Mouse (Mus musculus) myocyte (in vitro differentiated cells): Measurements from ENCODE around the gene Rrp9. TPM values are rescaled to one million over a fixed set of nuclear protein-coding genes. Genes with fewer than 3 reads are reported as not detected.

Experiments used
- H3K27me3 ChIP-seq: one replicate; pipeline ENCODE4 v1.6.1; 2011; ENCODE audit not compliant: control insufficient read depth, insufficient read depth, insufficient read length
- H3K36me3 ChIP-seq: one replicate; pipeline ENCODE4 v1.6.1; 2011; ENCODE audit not compliant: control insufficient read depth, insufficient read depth
- H3K4me2 ChIP-seq: one replicate; pipeline ENCODE4 v1.6.1; 2011; ENCODE audit warnings: low read depth, control low read depth
- H3K4me3 ChIP-seq: one replicate; pipeline ENCODE4 v1.5.1; 2011; ENCODE audit warnings: mild to moderate bottlenecking, control low read depth, moderate library complexity
- H3K79me2 ChIP-seq: one replicate; pipeline ENCODE4 v1.6.1; 2011; ENCODE audit not compliant: control insufficient read depth, insufficient read depth
- H3ac ChIP-seq: one replicate; pipeline ENCODE4 v1.6.1; 2011; ENCODE audit not compliant: control insufficient read depth, insufficient read length
- CEBPB ChIP-seq: IDR thresholded peaks from 2 replicates; pipeline ENCODE4 v1.6.1; 2011; ENCODE audit warnings: mild to moderate bottlenecking, moderate library complexity; ENCODE audit not compliant: poor library complexity, insufficient read depth, severe bottlenecking
- E2F4 ChIP-seq: IDR thresholded peaks from one replicate; pipeline ENCODE4 v1.6.1; 2011; ENCODE audit warnings: mild to moderate bottlenecking, control low read depth, moderate library complexity; ENCODE audit not compliant: insufficient read depth
- MAX ChIP-seq: IDR thresholded peaks from one replicate; pipeline ENCODE4 v1.6.1; 2011; ENCODE audit warnings: low read depth, mild to moderate bottlenecking, control low read depth
- MYOD1 ChIP-seq, 3 experiments: IDR thresholded peaks; one replicate each; pipeline ENCODE4 v1.6.1; 2011; ENCODE audit warnings: control low read depth in 2 of 3, low read depth in 2 of 3, mild to moderate bottlenecking in 2 of 3, moderate library complexity in 1 of 3; ENCODE audit not compliant: insufficient read length in 2 of 3, control insufficient read depth in 1 of 3
- MYOG ChIP-seq, 3 experiments: IDR thresholded peaks; one replicate each; pipeline ENCODE4 v1.6.1; 2011; ENCODE audit warnings: control low read depth in 2 of 3, low read depth in 2 of 3, mild to moderate bottlenecking in 2 of 3; ENCODE audit not compliant: insufficient read length in 2 of 3, control insufficient read depth in 1 of 3, insufficient read depth in 1 of 3
- POLR2A ChIP-seq: IDR thresholded peaks from one replicate; pipeline ENCODE4 v1.6.1; 2011; ENCODE audit warnings: low read depth, mild to moderate bottlenecking, control low read depth, moderate library complexity; ENCODE audit not compliant: insufficient read length
- POLR2AphosphoS2 ChIP-seq: IDR thresholded peaks from one replicate; pipeline ENCODE4 v1.6.1; 2011; ENCODE audit warnings: low read depth, control low read depth; ENCODE audit not compliant: insufficient read length
- REST ChIP-seq: IDR thresholded peaks from one replicate; pipeline ENCODE4 v1.6.1; 2011; ENCODE audit warnings: mild to moderate bottlenecking, control low read depth, moderate library complexity; ENCODE audit not compliant: insufficient read depth, insufficient read length
- SRF ChIP-seq: IDR thresholded peaks from one replicate; pipeline ENCODE4 v1.6.1; 2011; ENCODE audit warnings: low read depth; ENCODE audit not compliant: control insufficient read depth, insufficient read length
- TCF12 ChIP-seq: IDR thresholded peaks from one replicate; pipeline ENCODE4 v1.6.1; 2011; ENCODE audit warnings: mild to moderate bottlenecking, control low read depth; ENCODE audit not compliant: poor library complexity, insufficient read depth, severe bottlenecking
- TCF3 ChIP-seq: IDR thresholded peaks from one replicate; pipeline ENCODE4 v1.6.1; 2011; ENCODE audit warnings: low read depth, control low read depth; ENCODE audit not compliant: insufficient read length
- USF1 ChIP-seq: IDR thresholded peaks from one replicate; pipeline ENCODE4 v1.6.1; 2011; ENCODE audit warnings: low read depth, mild to moderate bottlenecking, control low read depth, moderate library complexity
- polyA plus RNA-seq: library from polyadenylated mRNA; unstranded; fragments of >200 nt; fragmentation: generic; extraction: Trizol; gene quantifications from one replicate; pipeline ENCODE4 v1.2.1, GENCODE M21; 2012; ENCODE audit warnings: missing spikeins

Rrp9 gene
- polyA plus RNA-seq, 1 experiment: 69.4 TPM

DNA sequence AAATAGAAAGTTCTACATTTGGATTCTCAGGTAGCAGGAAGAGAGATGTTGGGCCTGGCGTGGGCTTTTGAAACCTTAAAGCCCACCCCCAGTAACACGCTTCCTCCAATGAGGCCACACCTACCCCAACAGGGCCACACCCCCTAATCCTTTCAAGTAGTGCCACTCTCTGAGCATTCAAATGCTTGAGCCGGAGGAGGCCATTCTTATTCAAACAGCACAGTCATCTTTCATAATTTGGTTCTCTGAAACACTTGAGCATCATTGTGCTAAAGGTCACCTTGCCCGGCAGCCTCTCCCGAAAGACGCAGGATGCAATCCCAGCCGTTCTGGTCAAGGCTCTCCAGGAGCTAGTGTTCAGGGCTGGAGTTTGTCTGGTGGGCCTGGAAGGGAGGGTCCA, 58.5 kb downstream of the Rrp9 start:
- no peak overlapping the region for H3K4me2 ChIP-seq
- no peaks in the 10 kb centered on the region for H3K79me2 ChIP-seq
- H3K4me3 ChIP-seq: no peak overlapping the region
- H3ac ChIP-seq: no peak overlapping the region
- TF ChIP-seq MYOG (IDR thresholded peaks at IDR 0.05; ENCODE audit: control insufficient read depth in 1 of 3, insufficient read depth in 1 of 3, insufficient read length in 2 of 3, low read depth in 2 of 3) (no peak), POLR2A (no peak), POLR2AphosphoS2 (no peak), TCF12 (no peak), TCF3 (no peak), MYOD1 (IDR thresholded peaks at IDR 0.05; ENCODE audit: control insufficient read depth in 1 of 3, insufficient read length in 2 of 3, low read depth in 2 of 3) (no peak), REST (no peak), CEBPB (no peak), MAX (no peak), USF1 (no peak), E2F4 (no peak), SRF (no peak)
- H3K27me3 ChIP-seq: peaks cover 10% of the 10 kb centered on the region
- H3K36me3 ChIP-seq: no peaks in the 10 kb centered on the region

DNA sequence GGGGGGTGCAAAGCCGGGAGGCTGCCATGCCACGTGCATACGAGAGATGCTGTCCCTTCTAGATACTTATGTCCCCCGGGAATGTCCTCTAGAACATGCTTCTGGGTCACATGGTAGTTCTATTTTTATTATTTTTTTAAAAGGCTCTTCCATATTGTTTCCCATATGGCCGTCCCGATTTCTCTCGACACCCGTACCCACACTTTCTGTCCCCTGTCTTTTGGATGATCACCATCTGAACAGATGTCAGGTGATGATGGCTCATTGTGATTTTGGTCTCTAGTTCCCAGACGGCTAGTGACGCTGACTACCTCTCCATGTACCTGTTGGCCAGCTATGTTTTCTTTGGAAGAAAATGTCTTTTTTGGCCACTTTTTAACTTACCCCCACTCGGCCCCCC, 59.2 kb downstream of the Rrp9 start:
- H3K79me2 ChIP-seq: no peaks in the 10 kb centered on the region
- TF ChIP-seq E2F4: no peak
- no peak for TF ChIP-seq MAX
- TF ChIP-seq TCF3: no peak
- no peak for TF ChIP-seq POLR2A
- TF ChIP-seq REST: no peak
- TF ChIP-seq SRF: no peak
- TF ChIP-seq USF1: no peak
- no peak for TF ChIP-seq POLR2AphosphoS2
- TF ChIP-seq TCF12: no peak
- TF ChIP-seq MYOG (IDR thresholded peaks at IDR 0.05; ENCODE audit: control insufficient read depth in 1 of 3, insufficient read depth in 1 of 3, insufficient read length in 2 of 3, low read depth in 2 of 3): no peak
- no peak for TF ChIP-seq CEBPB
- TF ChIP-seq MYOD1 (IDR thresholded peaks at IDR 0.05; ENCODE audit: control insufficient read depth in 1 of 3, insufficient read length in 2 of 3, low read depth in 2 of 3): no peak
- no peak overlapping the region for H3K4me3 ChIP-seq
- H3K36me3 ChIP-seq: no peaks in the 10 kb centered on the region
- no peak overlapping the region for H3K4me2 ChIP-seq
- no peak overlapping the region for H3ac ChIP-seq
- H3K27me3 ChIP-seq: peaks cover 9% of the 10 kb centered on the region

Other genes with a start within 250 kb of the Rrp9 start
- gene Alas1, start 227.3 kb upstream of the Rrp9 start, polyA plus RNA-seq: 98.1 TPM
- 7.6 TPM for gene Poc1a, start 194.9 kb upstream of the Rrp9 start, polyA plus RNA-seq
- 8.9 TPM for gene Dusp7, start 107.3 kb upstream of the Rrp9 start, polyA plus RNA-seq
- gene Rpl29, start 46.5 kb upstream of the Rrp9 start, polyA plus RNA-seq: 45.1 TPM
- gene Acy1, start 37.6 kb upstream of the Rrp9 start, polyA plus RNA-seq: 18.1 TPM
- 4.2 TPM for gene Abhd14b, start 28.5 kb upstream of the Rrp9 start, polyA plus RNA-seq
- gene Abhd14a, start 28.3 kb upstream of the Rrp9 start, polyA plus RNA-seq: 19.2 TPM
- 274 TPM for gene Pcbp4, start 22.7 kb upstream of the Rrp9 start, polyA plus RNA-seq
- gene Gpr62, start 10.0 kb upstream of the Rrp9 start, polyA plus RNA-seq: 0.46 TPM
- gene Parp3, start 986 bp downstream of the Rrp9 start, polyA plus RNA-seq: 66.1 TPM
- not detected for gene Iqcf1, start 24.0 kb downstream of the Rrp9 start, polyA plus RNA-seq
- 0.12 TPM for gene Iqcf5, start 38.6 kb downstream of the Rrp9 start, polyA plus RNA-seq
- gene Iqcf3, start 85.7 kb downstream of the Rrp9 start, polyA plus RNA-seq: not detected
- not detected for gene Iqcf4, start 95.0 kb downstream of the Rrp9 start, polyA plus RNA-seq
- not detected for gene Iqcf6, start 150.6 kb downstream of the Rrp9 start, polyA plus RNA-seq
- gene Grm2, start 180.1 kb downstream of the Rrp9 start, polyA plus RNA-seq: not detected
- 111 TPM for gene Tex264, start 210.0 kb downstream of the Rrp9 start, polyA plus RNA-seq